Mouse (Mus musculus): ENCODE measurements at regions not wholly inside any gene's neighbourhood (a gene's known extent, or its start where the extent isn't known, plus 50 kb on each side); places are given as distances from the start of the nearest gene placed in this dataset.

- ATAC-seq (ENCODE audit: insufficient number of reproducible peaks, insufficient read depth, low FRiP score, low TSS enrichment), result no peak
- Histone ChIP-seq H3K36me3 (no peaks in the 10 kb centered on the region), H3K9ac (no peak overlapping the region), H3K27ac (no peak overlapping the region), H3K27me3 (no peaks in the 10 kb centered on the region), H3K9me3 (no peaks in the 10 kb centered on the region), H3K4me1 (no peaks in the 10 kb centered on the region), H3K4me3 (no peak overlapping the region), H3K4me2 (replicated peaks) (no peak overlapping the region)
- WGBS, result 68% methylated on average over 1 of the region's 1 CpGs
Observed at GRCm38 (mm10) chr11:6893734-6894133, 56.3 kb upstream of the Gm11983 start.

- ATAC-seq (ENCODE audit: insufficient number of reproducible peaks, insufficient read depth, low FRiP score, low TSS enrichment), result no peak
- WGBS, result 87% methylated on average over 3 of the region's 3 CpGs
- H3K27ac ChIP-seq, result no peak overlapping the region
Observed at GRCm38 (mm10) chr11:6893063-6893462, 55.6 kb upstream of the Gm11983 start.

DNA sequence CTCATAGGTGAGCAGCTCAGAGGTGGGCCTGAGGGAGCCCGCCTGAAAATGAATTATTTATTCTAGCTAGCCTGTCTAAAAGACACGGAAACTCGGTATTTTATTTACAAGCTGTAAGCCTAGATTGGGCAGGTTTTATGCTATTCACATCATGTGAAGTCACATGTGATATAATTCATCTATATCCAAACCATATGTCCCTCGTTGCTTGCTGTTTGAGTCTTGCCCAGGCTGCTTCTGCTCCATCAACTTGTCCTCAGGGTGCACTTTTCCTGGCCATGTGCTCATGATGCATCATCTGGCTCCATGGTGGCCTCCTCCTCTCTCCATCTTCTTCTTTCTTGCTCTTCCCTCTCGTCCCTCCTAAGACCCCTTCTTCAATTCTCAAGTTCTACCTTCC lies 53.0 kb upstream of the Gm11983 start:
- Histone ChIP-seq H3K27me3 (no peaks in the 10 kb centered on the region), H3K9ac (no peak overlapping the region), H3K36me3 (no peaks in the 10 kb centered on the region), H3K27ac (no peak overlapping the region), H3K4me1 (no peaks in the 10 kb centered on the region), H3K9me3 (no peaks in the 10 kb centered on the region), H3K4me2 (replicated peaks) (no peak overlapping the region), H3K4me3 (no peak overlapping the region)
- ATAC-seq (ENCODE audit: insufficient number of reproducible peaks, insufficient read depth, low FRiP score, low TSS enrichment), result no peak
- 62% methylated on average over 5 of the region's 5 CpGs for WGBS

More at GRCm38 (mm10) chr11:6893063-6893462, 55.6 kb upstream of the Gm11983 start:
- Histone ChIP-seq H3K4me3 (no peak overlapping the region), H3K27me3 (no peaks in the 10 kb centered on the region), H3K36me3 (no peaks in the 10 kb centered on the region), H3K4me2 (replicated peaks) (no peak overlapping the region), H3K9me3 (no peaks in the 10 kb centered on the region), H3K9ac (no peak overlapping the region), H3K4me1 (no peaks in the 10 kb centered on the region)

- H3K4me3 ChIP-seq, result no peak overlapping the region
- no peaks in the 10 kb centered on the region for H3K4me1 ChIP-seq
- no peaks in the 10 kb centered on the region for H3K9me3 ChIP-seq
- H3K27me3 ChIP-seq, result no peaks in the 10 kb centered on the region
- no peaks in the 10 kb centered on the region for H3K36me3 ChIP-seq
- H3K27ac ChIP-seq, result no peak overlapping the region
- H3K4me2 ChIP-seq (replicated peaks), result no peak overlapping the region
- WGBS, result 64% methylated on average over 8 of the region's 8 CpGs
- H3K9ac ChIP-seq, result no peak overlapping the region
- ATAC-seq (ENCODE audit: insufficient number of reproducible peaks, insufficient read depth, low FRiP score, low TSS enrichment), result no peak
Observed at GRCm38 (mm10) chr11:6889660-6890185, 52.3 kb upstream of the Gm11983 start.

GRCm38 (mm10) chr11:6889120-6889519 lies 51.7 kb upstream of the Gm11983 start:
- WGBS, result 89% methylated on average over 5 of the region's 5 CpGs
- no peak overlapping the region for H3K9ac ChIP-seq

More at GRCm38 (mm10) chr11:6889120-6889519, 51.7 kb upstream of the Gm11983 start:
- H3K4me3 ChIP-seq, result no peak overlapping the region
- no peak overlapping the region for H3K4me2 ChIP-seq (replicated peaks)
- H3K9me3 ChIP-seq, result no peaks in the 10 kb centered on the region
- H3K36me3 ChIP-seq, result no peaks in the 10 kb centered on the region
- no peaks in the 10 kb centered on the region for H3K27me3 ChIP-seq
- no peaks in the 10 kb centered on the region for H3K4me1 ChIP-seq
- no peak overlapping the region for H3K27ac ChIP-seq
- ATAC-seq (ENCODE audit: insufficient number of reproducible peaks, insufficient read depth, low FRiP score, low TSS enrichment), result no peak
